Mouse (Mus musculus) adrenal gland, postnatal 36 days (tissue): ENCODE measurements around the gene Lin7a. TPM values are rescaled to one million over a fixed set of nuclear protein-coding genes. Genes with fewer than 3 reads are reported as not detected.

ENCODE experiments used
- DNase-seq, 2 experiments: peaks; one replicate each; pipeline ENCODE4 v3.0.0; 2021; ENCODE audit warnings: mixed read lengths in 1 of 2
- total RNA-seq, 2 experiments: library from RNA; stranded (reverse); gene quantifications; 2 replicates each; pipeline ENCODE4 v1.2.3; 2021

The Lin7a gene
- total RNA-seq, 2 experiments from 2014 or later = 1.5 to 2.1 TPM

DNA sequence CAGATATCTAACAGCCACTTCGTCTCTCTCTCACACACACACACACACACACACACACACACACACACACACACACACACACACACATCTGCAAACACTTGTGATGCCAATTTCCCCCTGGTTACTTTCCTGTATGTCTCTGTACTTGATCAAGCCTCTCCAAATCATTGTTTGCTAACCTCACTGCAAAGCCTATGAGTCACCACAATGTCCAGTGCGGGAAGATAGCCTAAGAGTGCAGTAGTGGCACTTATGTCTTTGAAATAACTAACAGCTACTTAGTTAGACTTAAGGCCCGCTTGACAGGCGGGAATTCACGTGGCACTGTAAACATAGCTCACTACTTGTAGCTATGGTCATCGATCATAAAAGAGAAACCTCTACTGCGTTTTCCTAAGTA is 196.3 kb downstream of the Lin7a start:
- no peak for DNase-seq

Other genes with a start within 250 kb of the Lin7a start
- 10 to 100 TPM; 29.3 to 33.0 TPM for gene Acss3, start 148.0 kb upstream of the Lin7a start, total RNA-seq
- gene Myf5, start 214.4 kb downstream of the Lin7a start, total RNA-seq = not detected
- gene Myf6, start 223.1 kb downstream of the Lin7a start, total RNA-seq = not detected